Mouse (Mus musculus) cerebellum, adult 2 months (tissue): Measurements from ENCODE around the gene Slc5a3. TPM values are rescaled to one million over a fixed set of nuclear protein-coding genes. Genes with fewer than 3 reads are reported as not detected.

Experiments used
- DNase-seq, 2 experiments: peaks; one replicate each; pipeline ENCODE4 v3.0.0; 2021
- H3K27ac ChIP-seq: fragments of 200-500 bp; 2 replicates; pipeline ENCODE4 v1.5.1; 2012; ENCODE audit warnings: low read length, control low read depth, inconsistent platforms; ENCODE audit not compliant: insufficient read depth
- H3K27me3 ChIP-seq: fragments of 200-500 bp; 2 replicates; pipeline ENCODE4 v1.6.1; 2012; ENCODE audit warnings: inconsistent platforms, mild to moderate bottlenecking, low read length, moderate library complexity; ENCODE audit not compliant: control insufficient read depth, insufficient read depth
- H3K4me1 ChIP-seq: fragments of 200-500 bp; 2 replicates; pipeline ENCODE4 v1.6.1; 2011; ENCODE audit warnings: low read length; ENCODE audit not compliant: control insufficient read depth, insufficient read depth
- H3K4me3 ChIP-seq: fragments of 200-500 bp; replicated peaks from 2 replicates; pipeline ENCODE3; 2011; ENCODE audit warnings: mild to moderate bottlenecking, low read depth, low read length, control low read depth; ENCODE audit not compliant: insufficient read depth
- CTCF ChIP-seq: fragments of 200-500 bp; IDR thresholded peaks from 2 replicates; pipeline ENCODE4 v1.5.1; 2011; ENCODE audit warnings: low read depth, mild to moderate bottlenecking, control low read depth, low read length, moderate library complexity, borderline replicate concordance; ENCODE audit not compliant: insufficient read depth
- POLR2A ChIP-seq: fragments of 200-500 bp; IDR thresholded peaks from 2 replicates; pipeline ENCODE4 v1.6.1; 2011; ENCODE audit warnings: low read length, control low read depth, borderline replicate concordance; ENCODE audit not compliant: insufficient read depth
- WGBS: fragments of 180-500 bp; shearing (Covaris S2); methylation state at CpG from one replicate; pipeline ENCODE4 v1.1.7; 2018; 5-methylcytosine and 5-hydroxymethylcytosine counted together
- polyA plus RNA-seq: library from polyadenylated mRNA; depleted of rRNA; stranded (reverse); fragments of >200 nt; gene quantifications from 2 replicates; pipeline ENCODE4 v1.2.3, GENCODE M21; 2012; rRNA removed

The Slc5a3 gene
- polyA plus RNA-seq, 1 experiment = 7.3 TPM

GRCm38 (mm10) chr16:92134148-92134764, 76.1 kb downstream of the Slc5a3 start:
- no peak overlapping the region for H3K27ac ChIP-seq
- no peaks in the 10 kb centered on the region for H3K4me1 ChIP-seq
- DNase-seq = no peak
- H3K27me3 ChIP-seq = no peaks in the 10 kb centered on the region
- 86% methylated on average over 11 of the region's 11 CpGs for WGBS
- TF ChIP-seq POLR2A (no peak), CTCF (no peak)
- no peak overlapping the region for H3K4me3 ChIP-seq

- no peak for DNase-seq
- Histone ChIP-seq H3K4me1 (peaks cover 3% of the 10 kb centered on the region), H3K4me3 (no peak overlapping the region), H3K27me3 (no peaks in the 10 kb centered on the region), H3K27ac (no peak overlapping the region)
- WGBS = 95% methylated on average over 15 of the region's 15 CpGs
- TF ChIP-seq CTCF (no peak), POLR2A (no peak)
These were observed 78.2 kb downstream of the Slc5a3 start for GRCm38 (mm10) chr16:92136275-92136674.

Other genes starting within 250 kb of the Slc5a3 start
- 76.6 and 84.1 TPM in 2 replicates for gene Mrps6, start 52 bp upstream of the Slc5a3 start, polyA plus RNA-seq
- gene Gm49711, start within 50 bp of the Slc5a3 start, polyA plus RNA-seq = 0.38 TPM in 2 replicates
- 3.7 and 10.0 TPM in 2 replicates for gene Kcne2, start 234.1 kb downstream of the Slc5a3 start, polyA plus RNA-seq
- gene Smim11, start 243.0 kb downstream of the Slc5a3 start, polyA plus RNA-seq = 32.2 and 35.8 TPM in 2 replicates